Mouse (Mus musculus) olfactory bulb, adult 2 months (tissue): ENCODE measurements around the gene Strn4. TPM values are rescaled to one million over a fixed set of nuclear protein-coding genes. Genes with fewer than 3 reads are reported as not detected.

Experiments used
- H3K27ac ChIP-seq: fragments of 200-500 bp; 2 replicates; pipeline ENCODE4 v1.5.1; 2012; ENCODE audit warnings: low read depth, low read length; ENCODE audit not compliant: insufficient read depth
- H3K4me1 ChIP-seq: fragments of 200-500 bp; 2 replicates; pipeline ENCODE4 v1.6.1; 2012; ENCODE audit warnings: low read length; ENCODE audit not compliant: control insufficient read depth, insufficient read depth
- H3K4me3 ChIP-seq: fragments of 200-500 bp; 2 replicates; pipeline ENCODE4 v1.5.1; 2012; ENCODE audit warnings: mild to moderate bottlenecking, low read depth, low read length, moderate library complexity; ENCODE audit not compliant: insufficient read depth
- CTCF ChIP-seq: fragments of 200-500 bp; IDR thresholded peaks from 2 replicates; pipeline ENCODE4 v1.5.1; 2012; ENCODE audit warnings: low read depth, mild to moderate bottlenecking, low read length, moderate library complexity; ENCODE audit not compliant: insufficient read depth
- POLR2A ChIP-seq: fragments of 200-500 bp; IDR thresholded peaks from 2 replicates; pipeline ENCODE4 v1.6.1; 2012; ENCODE audit warnings: mild to moderate bottlenecking, low read depth, low read length, moderate library complexity; ENCODE audit not compliant: insufficient read depth
- WGBS: fragments of 180-500 bp; shearing (Covaris S2); methylation state at CpG from one replicate; pipeline ENCODE4 v1.1.7; 2018; 5-methylcytosine and 5-hydroxymethylcytosine counted together
- polyA plus RNA-seq: library from polyadenylated mRNA; stranded (reverse); fragments of >200 nt; gene quantifications from 2 replicates; pipeline ENCODE4 v1.2.4, GENCODE M21; 2012; ENCODE audit warnings: low replicate concordance; ENCODE audit not compliant: missing spikeins, insufficient read depth, insufficient read length

Strn4 gene
- polyA plus RNA-seq, 1 experiment: not detected

DNA sequence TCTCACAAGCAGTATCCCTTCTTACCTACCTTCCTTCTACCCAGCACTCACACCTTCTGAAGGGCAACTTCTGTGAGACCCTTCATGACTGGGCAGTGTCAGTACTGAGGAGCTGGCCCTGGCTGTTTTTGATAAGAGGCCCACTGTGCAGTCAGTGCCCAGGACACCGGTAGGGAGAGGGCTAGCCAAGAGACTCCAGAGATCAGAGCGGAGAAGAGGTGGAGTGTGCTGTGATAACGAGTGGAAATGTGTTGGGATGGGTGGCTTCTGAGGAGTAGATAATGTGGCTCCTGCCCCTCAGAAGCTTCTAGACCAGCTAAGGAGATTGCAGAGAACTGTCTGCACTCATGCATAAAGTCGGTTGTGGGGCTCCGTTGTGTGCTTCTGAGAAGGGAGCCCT, 4.1 kb downstream of the Strn4 start:
- Histone ChIP-seq H3K4me3 (no peak overlapping the region), H3K4me1 (peaks cover 48% of the 10 kb centered on the region), H3K27ac (no peak overlapping the region)
- TF ChIP-seq POLR2A (no peak), CTCF (no peak)
- 52% methylated on average over 5 of the region's 5 CpGs for WGBS

DNA sequence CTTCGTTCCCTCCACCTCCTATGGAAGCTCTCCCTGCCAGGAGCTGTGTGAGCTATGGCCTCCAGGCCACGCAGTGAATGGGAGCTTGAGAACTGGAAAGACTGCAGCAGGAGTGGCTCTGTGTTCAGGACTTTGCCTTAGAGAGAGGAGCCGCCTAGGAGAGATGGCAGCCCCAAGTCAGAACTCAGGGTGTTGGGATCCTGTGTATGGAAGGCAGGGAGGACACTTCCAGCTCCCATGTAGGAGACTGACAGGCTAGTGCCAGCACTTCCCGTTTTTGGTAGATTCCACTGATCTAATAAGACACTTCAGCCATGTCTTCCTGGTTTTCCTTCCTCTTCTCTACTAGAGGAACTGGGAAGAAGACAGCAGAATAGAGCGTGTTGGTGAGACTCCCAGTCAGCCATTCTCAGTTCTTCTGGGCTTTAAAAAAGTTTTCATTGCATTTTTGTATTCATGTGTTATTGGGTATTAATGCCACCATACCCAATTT, 4.6 kb downstream of the Strn4 start:
- peaks cover 48% of the 10 kb centered on the region for H3K4me1 ChIP-seq
- H3K27ac ChIP-seq: no peak overlapping the region
- no peak for TF ChIP-seq POLR2A
- TF ChIP-seq CTCF: no peak
- no peak overlapping the region for H3K4me3 ChIP-seq
- WGBS: 52% methylated on average over 5 of the region's 5 CpGs

- 58% methylated on average over 3 of the region's 3 CpGs for WGBS
- peak overlapping the region; percentile 77; the same call in 1 of the 2 replicates for H3K27ac ChIP-seq
- H3K4me1 ChIP-seq: peaks cover 50% of the 10 kb centered on the region
- no peak for TF ChIP-seq POLR2A
- TF ChIP-seq CTCF: no peak
- no peak overlapping the region for H3K4me3 ChIP-seq
These were observed 5.4 kb downstream of the Strn4 start for GRCm38 (mm10) chr7:16821091-16821490.

DNA sequence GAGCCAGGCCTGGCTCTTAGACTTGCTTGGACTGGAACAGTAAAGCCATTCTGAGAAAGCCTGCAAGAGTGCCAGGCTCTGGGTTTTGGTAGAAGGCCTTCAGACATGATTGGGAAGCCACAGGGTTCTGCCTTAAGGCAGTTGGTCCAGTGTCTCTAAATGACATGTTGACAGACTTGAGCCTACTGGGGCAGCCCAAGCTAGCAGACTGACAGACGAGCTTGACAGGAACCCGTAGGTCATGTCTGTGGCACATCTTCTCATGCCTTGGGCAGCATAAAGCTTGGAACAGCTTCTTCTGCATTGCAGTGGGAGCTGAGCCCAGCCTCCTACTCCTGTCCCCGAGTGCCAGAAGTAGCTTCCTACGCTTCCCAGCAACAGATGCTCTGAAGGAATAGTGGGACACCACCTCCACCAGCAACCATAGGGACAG, 6.0 kb downstream of the Strn4 start:
- TF ChIP-seq CTCF (no peak), POLR2A (no peak)
- H3K27ac ChIP-seq: peak overlapping the region; percentile 77
- H3K4me3 ChIP-seq: no peak overlapping the region
- WGBS: 20% methylated on average over 4 of the region's 4 CpGs
- peaks cover 55% of the 10 kb centered on the region for H3K4me1 ChIP-seq

GRCm38 (mm10) chr7:16823734-16824133, 8.0 kb downstream of the Strn4 start:
- 26% methylated on average over 5 of the region's 5 CpGs for WGBS
- TF ChIP-seq POLR2A: no peak
- no peak for TF ChIP-seq CTCF
- Histone ChIP-seq H3K4me3 (no peak overlapping the region), H3K4me1 (peaks cover 47% of the 10 kb centered on the region), H3K27ac (peak overlapping the region; percentile 16)

- no peak for TF ChIP-seq POLR2A
- no peak for TF ChIP-seq CTCF
- Histone ChIP-seq H3K4me3 (no peak overlapping the region), H3K4me1 (peaks cover 37% of the 10 kb centered on the region), H3K27ac (no peak overlapping the region)
- 79% methylated on average over 10 of the region's 10 CpGs for WGBS
These were observed 10.1 kb downstream of the Strn4 start for GRCm38 (mm10) chr7:16825785-16826184.

GRCm38 (mm10) chr7:16826571-16826970, 10.9 kb downstream of the Strn4 start:
- TF ChIP-seq CTCF (no peak), POLR2A (no peak)
- 71% methylated on average over 5 of the region's 5 CpGs for WGBS
- Histone ChIP-seq H3K27ac (no peak overlapping the region), H3K4me1 (peaks cover 30% of the 10 kb centered on the region), H3K4me3 (no peak overlapping the region)

DNA sequence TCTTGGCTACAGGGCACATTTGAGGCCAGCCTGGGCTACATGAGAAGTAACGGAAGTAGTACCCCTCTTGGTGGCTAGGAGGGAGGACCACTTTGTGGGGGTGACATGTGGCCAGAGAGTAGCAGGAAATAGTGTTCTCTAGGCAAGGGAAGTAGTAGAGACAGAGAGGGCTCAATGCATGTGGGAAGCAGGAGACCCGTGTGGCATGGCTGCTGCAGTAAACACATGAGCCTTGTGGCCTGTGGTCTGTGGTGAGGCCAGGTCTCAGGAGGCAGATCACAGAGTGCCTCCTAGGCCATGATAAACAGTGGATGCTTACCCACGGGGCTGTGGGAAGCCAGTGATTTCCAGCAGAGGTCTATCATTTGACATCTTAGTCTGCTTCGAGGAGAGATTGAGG, 11.6 kb downstream of the Strn4 start:
- TF ChIP-seq CTCF (no peak), POLR2A (no peak)
- Histone ChIP-seq H3K4me3 (no peak overlapping the region), H3K27ac (no peak overlapping the region), H3K4me1 (peaks cover 24% of the 10 kb centered on the region)
- 75% methylated on average over 4 of the region's 4 CpGs for WGBS

DNA sequence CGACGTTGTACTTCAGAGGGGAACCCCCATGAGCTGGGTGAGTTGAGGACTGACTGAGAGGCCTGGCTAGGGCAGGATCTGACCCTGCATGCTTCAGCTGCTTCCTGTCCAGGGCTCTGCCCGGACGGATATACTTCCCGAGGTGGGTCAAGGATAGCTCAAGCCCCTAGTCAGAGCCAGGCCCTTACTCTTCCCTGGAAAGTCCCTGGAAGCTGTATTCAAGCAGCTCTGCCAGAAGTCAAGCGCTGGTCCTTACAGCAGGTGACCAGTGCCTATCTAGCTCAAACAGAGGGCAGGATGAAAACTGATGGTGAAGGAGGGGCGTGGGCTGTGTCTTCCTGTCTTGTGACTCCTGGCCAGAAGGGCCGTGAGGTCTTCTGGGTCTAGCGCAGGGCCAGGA, 14.8 kb downstream of the Strn4 start:
- 81% methylated on average over 9 of the region's 9 CpGs for WGBS
- Histone ChIP-seq H3K27ac (no peak overlapping the region), H3K4me1 (peaks cover 7% of the 10 kb centered on the region), H3K4me3 (no peak overlapping the region)
- TF ChIP-seq POLR2A (no peak), CTCF (no peak)

GRCm38 (mm10) chr7:16837916-16838803, 22.5 kb downstream of the Strn4 start:
- Histone ChIP-seq H3K4me1 (peaks cover 28% of the 10 kb centered on the region), H3K4me3 (no peak overlapping the region), H3K27ac (no peak overlapping the region)
- TF ChIP-seq CTCF (no peak), POLR2A (no peak)
- 90% methylated on average over 18 of the region's 18 CpGs for WGBS
